Comparison of ENCODE assay signal across 23 mouse cellular contexts in genomic region chr15:10898309-10898708, GRCm38 (mm10). TPM values are rescaled to one million over a fixed set of nuclear protein-coding genes. Genes with fewer than 3 reads are reported as not detected.
A peak's percentile ranks its signal among the peaks of the same experiment; 100 is the strongest.
DNase-seq lines count a peak whose midpoint lies in the region; ATAC-seq and TF ChIP-seq lines count a peak whose summit lies in the region.
"Had no signal": no experiment of that assay in that cellular context is flagged by ENCODE, and none has a peak within 500 bp of the region (broad histone marks: within the 10 kb centered on the region; RNA-seq: fewer than 3 reads in every experiment).

No protein-coding gene starts in this region.

- H3K36me3 ChIP-seq in kidney, embryonic 16.5 days (ENCODE audit: insufficient read depth, low read length), result no peaks in the 10 kb centered on the region
- H3K36me3 ChIP-seq in myocyte (ENCODE audit: control insufficient read depth, insufficient read depth), result no peaks in the 10 kb centered on the region
- H3K36me3 ChIP-seq: forebrain, embryonic 10.5 days; heart, embryonic 10.5 days; hindbrain, embryonic 13.5 days; limb, embryonic 15.5 days had no signal

- H3K27ac ChIP-seq in kidney, embryonic 16.5 days (ENCODE audit: low read length), result no peak overlapping the region
- H3K27ac ChIP-seq: forebrain, embryonic 10.5 days; heart, embryonic 10.5 days; hindbrain, embryonic 13.5 days; layer of hippocampus, adult 2 months; limb, embryonic 15.5 days; stomach, postnatal 0 days had no signal

- no peak overlapping the region for H3ac ChIP-seq in myocyte (ENCODE audit: control insufficient read depth, insufficient read length)

- DNase-seq in kidney, postnatal 36 days, result no peak
- DNase-seq in NIH3T3 (ENCODE audit: low read depth), result peak; percentile 57
- DNase-seq in embryo, embryonic 9.5 days (ENCODE audit: extremely low spot score), result peak; percentile 4
- DNase-seq in ovary, adult 18-20 months (ENCODE audit: low spot score), result no peak
- DNase-seq: adrenal gland, postnatal 36 days; cerebellum, adult 2 months; forebrain, postnatal 0 days; gastrocnemius, postnatal 36 days; kidney, adult 9 months; layer of hippocampus, postnatal 36 days; lung, postnatal 14 days; retina, postnatal 1 day; right cerebral cortex, postnatal 4 days had no signal

- WGBS in kidney, embryonic 16.5 days, result 69% methylated on average over 5 of the region's 5 CpGs

- no peaks in the 10 kb centered on the region for H3K27me3 ChIP-seq in kidney, embryonic 16.5 days (ENCODE audit: insufficient read depth, low read length)
- H3K27me3 ChIP-seq in myocyte (ENCODE audit: control insufficient read depth, insufficient read depth, insufficient read length), result no peaks in the 10 kb centered on the region
- H3K27me3 ChIP-seq: hindbrain, embryonic 13.5 days; limb, embryonic 15.5 days had no signal

- H3K79me2 ChIP-seq in myocyte (ENCODE audit: control insufficient read depth, insufficient read depth), result no peaks in the 10 kb centered on the region

- 0 out of 2 replicates have a peak, but pooled peaks have one; percentile 50 for ATAC-seq in kidney, embryonic 16.5 days (ENCODE audit: low FRiP score, low TSS enrichment)
- ATAC-seq in monocyte, adult 5-6 weeks (replicated peaks; ENCODE audit: insufficient number of reproducible peaks, low FRiP score, low TSS enrichment, poor library complexity, severe bottlenecking), result no peak
- ATAC-seq: forebrain, postnatal 0 days; midbrain, embryonic 16.5 days had no signal

- no peak overlapping the region for H3K4me2 ChIP-seq in kidney, embryonic 16.5 days (replicated peaks; ENCODE audit: low read depth, low read length)
- peak overlapping the region; percentile 43 for H3K4me2 ChIP-seq in myocyte (ENCODE audit: low read depth)
- H3K4me2 ChIP-seq: hindbrain, embryonic 13.5 days; limb, embryonic 15.5 days had no signal

- H3K4me1 ChIP-seq in kidney, embryonic 16.5 days (ENCODE audit: insufficient read depth, low read length), result peaks cover 36% of the 10 kb centered on the region
- H3K4me1 ChIP-seq: forebrain, embryonic 10.5 days; heart, embryonic 10.5 days; hindbrain, embryonic 13.5 days had no signal

- no peak overlapping the region for H3K9ac ChIP-seq in kidney, embryonic 16.5 days (replicated peaks; ENCODE audit: low read length)
- H3K9ac ChIP-seq: forebrain, postnatal 0 days; hindbrain, embryonic 13.5 days; limb, embryonic 15.5 days had no signal

- no peaks in the 10 kb centered on the region for H3K9me3 ChIP-seq in kidney, embryonic 16.5 days (ENCODE audit: low read length)
- H3K9me3 ChIP-seq: heart, embryonic 10.5 days; hindbrain, embryonic 13.5 days; limb, embryonic 15.5 days had no signal

- no peak overlapping the region for H3K4me3 ChIP-seq in kidney, embryonic 16.5 days (ENCODE audit: low read length)
- no peak overlapping the region for H3K4me3 ChIP-seq in myocyte
- H3K4me3 ChIP-seq: forebrain, embryonic 10.5 days; heart, embryonic 10.5 days; hindbrain, embryonic 13.5 days; layer of hippocampus, adult 2 months; limb, embryonic 15.5 days had no signal

- no peak for TF ChIP-seq POLR2A in myocyte (IDR thresholded peaks at IDR 0.05; ENCODE audit: insufficient read length, low read depth)

TF ChIP-seq in myocyte, 11 proteins besides CTCF, POLR2A, EP300 and RAD21:
- peak in 1 of 3 experiments; percentile 25 for TF ChIP-seq MYOD1 (IDR thresholded peaks at IDR 0.05; ENCODE audit: control insufficient read depth in 1 of 3, insufficient read length in 2 of 3, low read depth in 2 of 3)
- no peak for TF ChIP-seq CEBPB (IDR thresholded peaks at IDR 0.05; ENCODE audit: insufficient read depth, poor library complexity, severe bottlenecking)
- TF ChIP-seq USF1 (IDR thresholded peaks at IDR 0.05; ENCODE audit: low read depth), result peak; percentile 90

RNA-seq across cellular contexts. Expression of gene C1qtnf3, which starts 53.8 kb away (rescaled TPM):
- 12.3 and 15.1 TPM in 2 replicates for polyA plus RNA-seq in kidney, embryonic 16.5 days (2015; fragmentation: Nextera tagmentation; extraction: Ambion mirVana)
- polyA plus RNA-seq in myocyte (2012; fragmentation: generic; extraction: Trizol), result 77.5 TPM
- total RNA-seq in monocyte, adult 5-6 weeks (2017), result not detected in 3 replicates
- total RNA-seq: layer of hippocampus, adult 2 months; layer of hippocampus, postnatal 36 days had no signal
- polyA plus RNA-seq: forebrain, embryonic 10.5 days had no signal

Comparison
In these comparisons a context has a peak if more than half of its experiments do, and no peak if none do; other contexts are left out.
1. DNase-seq: peak in NIH3T3 (single experiment) and embryo, embryonic 9.5 days (single experiment); none in kidney, postnatal 36 days (0 of 2) and ovary, adult 18-20 months (single experiment).